Mouse (Mus musculus): ENCODE measurements at regions not wholly inside any gene's neighbourhood (a gene's known extent, or its start where the extent isn't known, plus 50 kb on each side); places are given as distances from the start of the nearest gene placed in this dataset.

DNA sequence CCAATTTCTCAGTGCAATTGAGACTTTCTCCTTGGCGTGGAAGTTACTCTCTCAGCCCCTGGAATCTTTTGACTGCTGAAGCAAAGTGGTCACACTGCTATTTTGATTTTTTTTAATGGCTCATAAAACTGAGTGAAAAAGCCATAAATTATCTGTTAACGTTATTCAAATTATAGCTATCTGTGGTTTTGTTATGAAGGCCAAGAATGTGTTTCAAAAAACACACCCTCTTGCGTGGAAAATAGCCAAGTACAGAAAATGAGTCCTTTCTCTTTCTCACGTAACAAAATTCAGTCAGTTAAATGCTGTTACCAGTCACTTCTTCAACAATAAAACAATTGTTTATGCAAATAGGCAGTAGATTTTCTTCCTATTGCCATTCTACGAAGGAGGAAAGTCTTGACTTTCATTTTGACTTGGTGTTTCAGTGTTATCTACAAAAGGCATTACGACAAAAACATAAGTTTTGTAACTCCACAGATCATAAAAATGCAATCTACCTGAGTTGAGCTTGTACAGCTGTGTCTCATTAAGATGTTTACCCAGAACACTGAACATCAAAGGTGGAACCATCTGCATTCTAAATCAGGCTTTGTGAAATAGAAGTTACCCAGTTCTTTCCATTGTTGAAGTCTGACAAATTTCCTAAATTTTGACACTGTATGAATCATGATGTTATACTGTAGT lies 299.3 kb downstream of the 1700008P02Rik start:
- H3K4me3 ChIP-seq (ENCODE audit: control insufficient read depth in 1 of 2, insufficient read depth in 1 of 2, low read depth in 2 of 2, low read length in 2 of 2), result peak overlapping the region; percentile 35 to 99
- peak; percentile 53 for DNase-seq (ENCODE audit: low read depth, low spot score)
- TF ChIP-seq POLR2AphosphoS2 (IDR thresholded peaks at IDR 0.05; ENCODE audit: low read length) (no peak), MXI1 (IDR thresholded peaks at IDR 0.05; ENCODE audit: low read depth, low read length) (no peak), TAL1 (IDR thresholded peaks at IDR 0.05; ENCODE audit: low read length) (no peak), ETS1 (IDR thresholded peaks at IDR 0.05; ENCODE audit: low read depth, low read length) (peak; percentile 72), POLR2AphosphoS5 (IDR thresholded peaks at IDR 0.05; ENCODE audit: borderline replicate concordance, low read depth, low read length) (no peak), USF1 (IDR thresholded peaks at IDR 0.05; ENCODE audit: low read depth, low read length) (no peak), MEF2A (IDR thresholded peaks at IDR 0.05; ENCODE audit: extremely low read depth, insufficient replicate concordance, low read depth, low read length, poor library complexity, severe bottlenecking) (no peak), TCF12 (IDR thresholded peaks at IDR 0.05; ENCODE audit: low read depth, low read length) (no peak), MYB (IDR thresholded peaks at IDR 0.05; ENCODE audit: low read depth, low read length) (peak; percentile 15; the same call in 1 of the 2 replicates), GABPA (IDR thresholded peaks at IDR 0.05; ENCODE audit: low read depth, low read length) (no peak), TBP (IDR thresholded peaks at IDR 0.05; ENCODE audit: low read depth, low read length) (no peak), UBTF (IDR thresholded peaks at IDR 0.05; ENCODE audit: borderline replicate concordance, insufficient read depth, low read depth, low read length) (no peak), RAD21 (IDR thresholded peaks at IDR 0.05; ENCODE audit: low read depth, low read length) (no peak), ELF1 (IDR thresholded peaks at IDR 0.05; ENCODE audit: low read depth, low read length) (no peak), MAX (IDR thresholded peaks at IDR 0.05; ENCODE audit: low read length) (no peak), E2F4 (IDR thresholded peaks at IDR 0.05; ENCODE audit: borderline replicate concordance, low read depth, low read length) (no peak), RCOR1 (IDR thresholded peaks at IDR 0.05; ENCODE audit: low read depth, low read length) (peak; percentile 83), MAFK (IDR thresholded peaks at IDR 0.05; ENCODE audit: borderline replicate concordance, low read depth, low read length) (no peak), NRF1 (IDR thresholded peaks at IDR 0.05; ENCODE audit: insufficient read depth, low read depth, low read length, poor library complexity, severe bottlenecking) (no peak), CTCF (IDR thresholded peaks at IDR 0.05 in 2 of 3, conservative IDR thresholded peaks at IDR 0.05 in 1 of 3; ENCODE audit: control insufficient read depth in 1 of 3, insufficient read depth in 1 of 3, low read depth in 2 of 3, low read length in 3 of 3, poor library complexity in 1 of 3, severe bottlenecking in 1 of 3) (no peak), ZMIZ1 (IDR thresholded peaks at IDR 0.05; ENCODE audit: low read depth, low read length) (no peak), USF2 (IDR thresholded peaks at IDR 0.05; ENCODE audit: borderline replicate concordance in 1 of 2, insufficient read depth in 1 of 2, low read depth in 1 of 2, low read length in 2 of 2) (no peak), MYC (IDR thresholded peaks at IDR 0.05; ENCODE audit: low read depth, low read length) (no peak), KAT2A (conservative IDR thresholded peaks at IDR 0.05; ENCODE audit: low read depth, low read length) (no peak), ZNF384 (IDR thresholded peaks at IDR 0.05; ENCODE audit: low read depth, low read length) (peak; percentile 58; the same call in 1 of the 2 replicates), JUND (IDR thresholded peaks at IDR 0.05; ENCODE audit: low read depth, low read length) (no peak), EP300 (IDR thresholded peaks at IDR 0.05; ENCODE audit: low read depth in 1 of 2, low read length in 2 of 2) (peak in 1 of 2 experiments; percentile 63; a peak in 3 of 4 replicates), CHD1 (IDR thresholded peaks at IDR 0.05; ENCODE audit: low read depth, low read length) (no peak), NELFE (IDR thresholded peaks at IDR 0.05; ENCODE audit: low read depth, low read length) (no peak), ZKSCAN1 (IDR thresholded peaks at IDR 0.05; ENCODE audit: low read depth, low read length) (no peak), MAZ (IDR thresholded peaks at IDR 0.05; ENCODE audit: low read depth, low read length) (no peak), ZC3H11A (IDR thresholded peaks at IDR 0.05; ENCODE audit: low read depth, low read length) (no peak), CHD2 (IDR thresholded peaks at IDR 0.05; ENCODE audit: low read length) (no peak), BHLHE40 (IDR thresholded peaks at IDR 0.05; ENCODE audit: borderline replicate concordance, low read depth, low read length) (no peak; the same call in 1 of the 2 replicates), GATA1 (IDR thresholded peaks at IDR 0.05; ENCODE audit: low read depth, low read length) (no peak), SIN3A (IDR thresholded peaks at IDR 0.05; ENCODE audit: low read length) (no peak), POLR2A (IDR thresholded peaks at IDR 0.05; ENCODE audit: control insufficient read depth in 1 of 2, insufficient read depth in 1 of 2, low read depth in 1 of 2, low read length in 2 of 2, poor library complexity in 1 of 2) (no peak)
- H3K27ac ChIP-seq (ENCODE audit: control insufficient read depth, low read depth, low read length), result no peak overlapping the region
- no peaks in the 10 kb centered on the region for H3K79me2 ChIP-seq (ENCODE audit: control insufficient read depth, insufficient read depth, low read length, poor library complexity)
- H3K9me3 ChIP-seq (replicated peaks; ENCODE audit: insufficient read depth, low read length), result no peaks in the 10 kb centered on the region
- peaks cover 0 to 5% of the 10 kb centered on the region in 2 experiments; a peak in 2 of 4 replicates for H3K36me3 ChIP-seq (ENCODE audit: control insufficient read depth in 1 of 2, insufficient read depth in 2 of 2, low read length in 2 of 2)
- peaks cover 0 to 5% of the 10 kb centered on the region in 2 experiments; a peak in 2 of 4 replicates for H3K4me1 ChIP-seq (ENCODE audit: control insufficient read depth in 1 of 2, insufficient read depth in 2 of 2, low read length in 2 of 2)
- no peaks in the 10 kb centered on the region for H3K27me3 ChIP-seq (ENCODE audit: control insufficient read depth in 1 of 2, insufficient read depth in 2 of 2, low read length in 2 of 2)
- H3K9ac ChIP-seq (ENCODE audit: control insufficient read depth, low read depth, low read length, poor library complexity, severe bottlenecking), result peak overlapping the region; percentile 40
